In genomic region chr14:111149653-111150052, GRCm38 (mm10) we compare ENCODE assay signal across 9 mouse cellular contexts.
DNase-seq lines count a peak whose midpoint lies in the region; ATAC-seq and TF ChIP-seq lines count a peak whose summit lies in the region.
"Had no signal": no experiment of that assay in that cellular context is flagged by ENCODE, and none has a peak within 500 bp of the region (broad histone marks: within the 10 kb centered on the region; RNA-seq: fewer than 3 reads in every experiment).

No protein-coding gene starts in this region.

- 57% methylated on average over 2 of the region's 2 CpGs for WGBS in forebrain, postnatal 0 days
- 72% methylated on average over 2 of the region's 2 CpGs for WGBS in forebrain, embryonic 10.5 days
- WGBS in forebrain, embryonic 11.5 days = 71% methylated on average over 2 of the region's 2 CpGs

- H3K9me3 ChIP-seq in forebrain, postnatal 0 days (ENCODE audit: low read length) = no peaks in the 10 kb centered on the region
- no peaks in the 10 kb centered on the region for H3K9me3 ChIP-seq in forebrain, embryonic 10.5 days
- no peaks in the 10 kb centered on the region for H3K9me3 ChIP-seq in forebrain, embryonic 11.5 days (ENCODE audit: control insufficient read depth, low read length)
- H3K9me3 ChIP-seq: liver, embryonic 13.5 days had no signal

- no peaks in the 10 kb centered on the region for H3K4me1 ChIP-seq in forebrain, postnatal 0 days (ENCODE audit: insufficient read depth)
- H3K4me1 ChIP-seq in forebrain, embryonic 10.5 days = no peaks in the 10 kb centered on the region
- no peaks in the 10 kb centered on the region for H3K4me1 ChIP-seq in forebrain, embryonic 11.5 days (replicated peaks; ENCODE audit: control insufficient read depth, insufficient read depth, low read length)
- H3K4me1 ChIP-seq: liver, embryonic 13.5 days had no signal

- no peak overlapping the region for H3K4me2 ChIP-seq in forebrain, postnatal 0 days (ENCODE audit: low read depth)
- no peak overlapping the region for H3K4me2 ChIP-seq in forebrain, embryonic 11.5 days (ENCODE audit: low read depth, low read length, severe bottlenecking)
- H3K4me2 ChIP-seq: liver, embryonic 13.5 days had no signal

- H3K9ac ChIP-seq in forebrain, postnatal 0 days = no peak overlapping the region
- H3K9ac ChIP-seq in forebrain, embryonic 11.5 days (ENCODE audit: low read length) = no peak overlapping the region
- H3K9ac ChIP-seq: liver, embryonic 13.5 days had no signal

- peak; percentile 73 for TF ChIP-seq CTCF in forebrain, postnatal 0 days (IDR thresholded peaks at IDR 0.05; ENCODE audit: low read depth)

- no peaks in the 10 kb centered on the region for H3K27me3 ChIP-seq in forebrain, postnatal 0 days (ENCODE audit: insufficient read depth, low read length)
- no peaks in the 10 kb centered on the region for H3K27me3 ChIP-seq in forebrain, embryonic 10.5 days (ENCODE audit: poor library complexity, severe bottlenecking)
- H3K27me3 ChIP-seq in forebrain, embryonic 11.5 days (ENCODE audit: control insufficient read depth, insufficient read depth, low read length) = no peaks in the 10 kb centered on the region
- H3K27me3 ChIP-seq: liver, embryonic 13.5 days had no signal

- no peak for ATAC-seq in forebrain, postnatal 0 days
- no peak for ATAC-seq in forebrain, embryonic 11.5 days (replicated peaks; ENCODE audit: low FRiP score)

- H3K36me3 ChIP-seq in forebrain, postnatal 0 days (ENCODE audit: insufficient read depth) = no peaks in the 10 kb centered on the region
- H3K36me3 ChIP-seq in forebrain, embryonic 10.5 days (replicated peaks) = no peaks in the 10 kb centered on the region
- no peaks in the 10 kb centered on the region for H3K36me3 ChIP-seq in forebrain, embryonic 11.5 days (ENCODE audit: control insufficient read depth, insufficient read depth, low read length)
- H3K36me3 ChIP-seq: liver, embryonic 13.5 days had no signal

- DNase-seq in forebrain, postnatal 0 days = peak; percentile 77
- DNase-seq in forebrain, embryonic 10.5 days (ENCODE audit: extremely low spot score, low spot score) = no peak
- peak; percentile 2 for DNase-seq in ovary, postnatal 14 days (ENCODE audit: low spot score)
- DNase-seq in ovary, postnatal 10 days (ENCODE audit: low spot score) = no peak
- peak; percentile 54 for DNase-seq in layer of hippocampus, adult 11-12 months (ENCODE audit: low spot score)
- DNase-seq in telencephalon, adult 2 months (ENCODE audit: low read depth, low spot score) = peak; percentile 46
- no peak for DNase-seq in MN1 (ENCODE audit: low spot score)
- DNase-seq in forebrain, embryonic 11.5 days (ENCODE audit: low spot score) = no peak
- DNase-seq: liver, embryonic 13.5 days had no signal

- no peak overlapping the region for H3K4me3 ChIP-seq in forebrain, postnatal 0 days (ENCODE audit: low read depth, low read length)
- H3K4me3 ChIP-seq in forebrain, embryonic 10.5 days = no peak overlapping the region
- no peak overlapping the region for H3K4me3 ChIP-seq in forebrain, embryonic 11.5 days (ENCODE audit: low read depth, low read length)
- H3K4me3 ChIP-seq: liver, embryonic 13.5 days had no signal

- no peak overlapping the region for H3K27ac ChIP-seq in forebrain, postnatal 0 days (ENCODE audit: low read depth, low read length)
- no peak overlapping the region for H3K27ac ChIP-seq in forebrain, embryonic 10.5 days
- no peak overlapping the region for H3K27ac ChIP-seq in forebrain, embryonic 11.5 days (ENCODE audit: low read depth, low read length)
- H3K27ac ChIP-seq: liver, embryonic 13.5 days had no signal

Comparison
In these comparisons a context has a peak if more than half of its experiments do, and no peak if none do; other contexts are left out.
1. DNase-seq: peak in forebrain, postnatal 0 days (single experiment), ovary, postnatal 14 days (single experiment), layer of hippocampus, adult 11-12 months (single experiment) and telencephalon, adult 2 months (single experiment); none in forebrain, embryonic 10.5 days (single experiment), ovary, postnatal 10 days (single experiment), MN1 (single experiment) and forebrain, embryonic 11.5 days (single experiment).